Mouse (Mus musculus): ENCODE measurements around the gene Cav3.

DNA sequence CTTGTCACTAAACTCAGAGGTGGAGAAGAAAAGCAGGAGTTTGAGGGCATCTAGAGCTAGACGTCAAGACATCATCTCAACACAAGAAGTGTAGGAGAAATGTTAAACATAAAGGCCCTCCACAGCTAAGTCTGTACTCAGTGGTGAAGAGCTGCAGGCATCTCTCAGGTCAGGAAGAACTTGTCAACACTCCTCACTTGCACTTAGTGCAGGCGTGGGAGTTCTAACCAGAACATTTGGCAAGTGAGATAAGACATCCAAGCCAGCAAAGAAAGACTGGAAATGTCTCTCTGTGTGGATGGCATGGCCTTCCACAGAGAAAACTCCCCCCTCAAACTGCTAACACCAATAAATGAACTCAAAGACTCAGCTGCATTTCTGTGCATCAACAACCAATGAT lies 48.3 kb downstream of the Cav3 start:
- no peak for TF ChIP-seq CTCF (IDR thresholded peaks at IDR 0.05; ENCODE audit: borderline replicate concordance, extremely low read depth, insufficient read depth, insufficient read length)
- no peak for TF ChIP-seq POLR2A (IDR thresholded peaks at IDR 0.05; ENCODE audit: borderline replicate concordance, extremely low read depth, insufficient read depth, insufficient read length, poor library complexity, severe bottlenecking)
